Mouse (Mus musculus) activated CD4-positive, CD25-positive, alpha-beta regulatory T cell (primary cell): ENCODE measurements around the gene Olfr194. TPM values are rescaled to one million over a fixed set of nuclear protein-coding genes. Genes with fewer than 3 reads are reported as not detected.

Experiments
- polyA plus RNA-seq, 2 experiments: library from polyadenylated mRNA; unstranded; fragments of 100-300 nt; shearing (Covaris generic); gene quantifications; one replicate each; pipeline ENCODE4 v1.2.1; 2017

Olfr194 gene
- under 1 TPM in 1 of 2 experiments, not detected in 1; 0.08 TPM for polyA plus RNA-seq

GRCm38 (mm10) chr16:59120969-59121368 lies at the start of gene Olfr194:
Gene Olfr194 (minus strand): TSS chr16:59121069.

GRCm38 (mm10) chr16:59170354-59170753 lies 49.5 kb upstream of the Olfr194 start, which contains the start of gene Olfr196:
Gene Olfr196 (minus strand): TSS chr16:59170454.

GRCm38 (mm10) chr16:59146746-59147145 lies 25.9 kb upstream of the Olfr194 start, which contains the start of gene Olfr195:
Gene Olfr195 (plus strand): TSS chr16:59147046.

GRCm38 (mm10) chr16:59111781-59112180 lies 9.1 kb downstream of the Olfr194 start, which contains the start of gene Olfr193:
Gene Olfr193 (minus strand): TSS chr16:59111881.

GRCm38 (mm10) chr16:59089722-59090121 lies 31.1 kb downstream of the Olfr194 start, which contains the start of gene Olfr191:
Gene Olfr191 (minus strand): TSS chr16:59089822.

GRCm38 (mm10) chr16:59077905-59078304 lies 43.0 kb downstream of the Olfr194 start, which contains the start of gene Olfr190:
Gene Olfr190 (minus strand): TSS chr16:59078005.

Other genes with a start within 250 kb of the Olfr194 start
- gene Olfr177, start 246.3 kb downstream of the Olfr194 start, polyA plus RNA-seq = not detected
- not detected for gene Olfr178, start 229.0 kb downstream of the Olfr194 start, polyA plus RNA-seq
- under 1 TPM in 1 of 2 experiments, not detected in 1; 0.08 TPM for gene Olfr181, start 192.3 kb downstream of the Olfr194 start, polyA plus RNA-seq
- not detected for gene Olfr180, start 191.7 kb downstream of the Olfr194 start, polyA plus RNA-seq
- gene Olfr183, start 125.7 kb downstream of the Olfr194 start, polyA plus RNA-seq = not detected
- not detected for gene Olfr186, start 90.8 kb downstream of the Olfr194 start, polyA plus RNA-seq
- under 1 TPM in 1 of 2 experiments, not detected in 1; 0.47 TPM for gene Olfr187, start 81.3 kb downstream of the Olfr194 start, polyA plus RNA-seq
- gene Olfr190, start 43.1 kb downstream of the Olfr194 start, polyA plus RNA-seq = not detected
- gene Olfr191, start 31.2 kb downstream of the Olfr194 start, polyA plus RNA-seq = not detected
- not detected for gene Olfr193, start 9.2 kb downstream of the Olfr194 start, polyA plus RNA-seq
- not detected for gene Olfr195, start 26.0 kb upstream of the Olfr194 start, polyA plus RNA-seq
- not detected for gene Olfr196, start 49.4 kb upstream of the Olfr194 start, polyA plus RNA-seq
- gene Olfr198, start 82.5 kb upstream of the Olfr194 start, polyA plus RNA-seq = not detected
- gene Olfr199, start 98.7 kb upstream of the Olfr194 start, polyA plus RNA-seq = not detected
- gene Olfr201, start 151.6 kb upstream of the Olfr194 start, polyA plus RNA-seq = not detected
- not detected for gene Olfr202, start 165.7 kb upstream of the Olfr194 start, polyA plus RNA-seq
- not detected for gene Olfr203, start 177.8 kb upstream of the Olfr194 start, polyA plus RNA-seq
- under 1 TPM in 1 of 2 experiments, not detected in 1; 0.04 TPM for gene Olfr204, start 197.2 kb upstream of the Olfr194 start, polyA plus RNA-seq
- gene Olfr205, start 210.1 kb upstream of the Olfr194 start, polyA plus RNA-seq = not detected
- gene Olfr206, start 228.2 kb upstream of the Olfr194 start, polyA plus RNA-seq = not detected
- not detected for gene Olfr209, start 242.9 kb upstream of the Olfr194 start, polyA plus RNA-seq